Mouse (Mus musculus) forebrain, embryonic 16.5 days (tissue): Measurements from ENCODE around the gene Iqcf4. TPM values are rescaled to one million over a fixed set of nuclear protein-coding genes. Genes with fewer than 3 reads are reported as not detected.

ENCODE experiments used
- ATAC-seq: fragments of 200-750 bp; cut with Nextera tagmentation; 2 replicates; pipeline ENCODE4 v1.8.0; 2017; ENCODE audit warnings: mild to moderate bottlenecking, moderate library complexity
- H3K27ac ChIP-seq: fragments of 300-500 bp; sonication (generic); 2 replicates; pipeline ENCODE4 v1.5.1; 2014; ENCODE audit warnings: low read length, control low read depth
- H3K27me3 ChIP-seq: fragments of 300-500 bp; sonication (generic); replicated peaks from 2 replicates; pipeline ENCODE4 v1.6.1; 2014; ENCODE audit warnings: low read length; ENCODE audit not compliant: control insufficient read depth, insufficient read depth
- H3K36me3 ChIP-seq: fragments of 300-500 bp; sonication (generic); 2 replicates; pipeline ENCODE4 v1.6.1; 2014; ENCODE audit not compliant: control insufficient read depth, insufficient read depth
- H3K4me1 ChIP-seq: fragments of 300-500 bp; sonication (generic); replicated peaks from 2 replicates; pipeline ENCODE4 v1.6.1; 2014; ENCODE audit warnings: low read length; ENCODE audit not compliant: control insufficient read depth, insufficient read depth
- H3K4me2 ChIP-seq: fragments of 300-500 bp; sonication (generic); 2 replicates; pipeline ENCODE4 v1.6.1; 2014; ENCODE audit warnings: mild to moderate bottlenecking, low read length, control low read depth
- H3K4me3 ChIP-seq: fragments of 300-500 bp; sonication (generic); replicated peaks from 2 replicates; pipeline ENCODE4 v1.5.1; 2014; ENCODE audit warnings: mild to moderate bottlenecking, low read length, control low read depth
- H3K9ac ChIP-seq: fragments of 300-500 bp; sonication (generic); replicated peaks from 2 replicates; pipeline ENCODE4 v1.6.1; 2014; ENCODE audit warnings: low read depth, low read length, control low read depth
- H3K9me3 ChIP-seq: fragments of 300-500 bp; sonication (generic); 2 replicates; pipeline ENCODE4 v1.6.1; 2016; ENCODE audit warnings: low read length; ENCODE audit not compliant: control insufficient read depth
- WGBS: fragments of 180-500 bp; shearing (Covaris S2); extraction: QIAGEN DNeasy Blood & Tissue Kit; methylation state at CpG from one replicate; pipeline ENCODE4 v1.1.7; 2014; 5-methylcytosine and 5-hydroxymethylcytosine counted together
- polyA plus RNA-seq: library from polyadenylated mRNA; unstranded; fragments of >200 nt; fragmentation: Nextera tagmentation; extraction: Ambion mirVana; gene quantifications from 2 replicates; pipeline ENCODE4 v1.2.1, GENCODE M21; 2015

Iqcf4 gene
- polyA plus RNA-seq, 1 experiment from 2014 or later: not detected

GRCm38 (mm10) chr9:106592158-106592557 is 21.4 kb upstream of the Iqcf4 start:
- Histone ChIP-seq H3K9ac (no peak overlapping the region), H3K27me3 (no peaks in the 10 kb centered on the region), H3K36me3 (no peaks in the 10 kb centered on the region), H3K4me1 (no peaks in the 10 kb centered on the region), H3K4me2 (no peak overlapping the region), H3K9me3 (no peaks in the 10 kb centered on the region), H3K4me3 (no peak overlapping the region), H3K27ac (no peak overlapping the region)
- 88% methylated on average over 5 of the region's 5 CpGs for WGBS
- no peak for ATAC-seq

- no peaks in the 10 kb centered on the region for H3K36me3 ChIP-seq
Measured at GRCm38 (mm10) chr9:106582552-106582951, 11.8 kb upstream of the Iqcf4 start.

GRCm38 (mm10) chr9:106580016-106580415 is 9.2 kb upstream of the Iqcf4 start:
- Histone ChIP-seq H3K4me1 (no peaks in the 10 kb centered on the region), H3K4me2 (no peak overlapping the region), H3K36me3 (no peaks in the 10 kb centered on the region), H3K9me3 (no peaks in the 10 kb centered on the region), H3K27ac (no peak overlapping the region), H3K4me3 (no peak overlapping the region), H3K9ac (no peak overlapping the region), H3K27me3 (no peaks in the 10 kb centered on the region)
- 89% methylated on average over 7 of the region's 7 CpGs for WGBS
- ATAC-seq: no peak

More at GRCm38 (mm10) chr9:106582552-106582951, 11.8 kb upstream of the Iqcf4 start:
- Histone ChIP-seq H3K27me3 (no peaks in the 10 kb centered on the region), H3K27ac (no peak overlapping the region), H3K9ac (no peak overlapping the region), H3K9me3 (no peaks in the 10 kb centered on the region), H3K4me1 (no peaks in the 10 kb centered on the region), H3K4me2 (no peak overlapping the region), H3K4me3 (no peak overlapping the region)
- no peak for ATAC-seq
- 83% methylated on average over 1 of the region's 1 CpGs for WGBS

DNA sequence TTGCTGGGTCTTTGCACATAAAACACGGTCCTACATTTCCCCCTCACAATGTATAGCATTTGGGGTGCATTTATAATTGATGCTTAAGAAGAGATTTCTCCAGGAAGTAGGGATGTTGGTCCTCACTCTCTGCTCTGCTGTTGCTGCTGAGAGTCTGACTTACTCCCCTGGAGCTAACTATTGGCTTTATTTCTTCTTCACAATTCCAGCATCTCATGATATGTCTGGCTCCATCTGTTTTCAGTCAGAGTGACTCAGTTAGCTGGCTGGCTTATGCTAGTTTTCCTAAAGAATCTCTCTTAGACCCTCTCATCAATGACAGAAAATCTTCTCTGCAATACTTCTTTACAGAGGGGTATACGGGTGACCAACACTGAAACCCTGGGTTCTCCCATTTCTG is 5.3 kb upstream of the Iqcf4 start:
- 81% methylated on average over 2 of the region's 2 CpGs for WGBS
- Histone ChIP-seq H3K4me3 (no peak overlapping the region), H3K27me3 (no peaks in the 10 kb centered on the region), H3K9ac (no peak overlapping the region), H3K36me3 (no peaks in the 10 kb centered on the region), H3K4me1 (no peaks in the 10 kb centered on the region), H3K9me3 (no peaks in the 10 kb centered on the region), H3K27ac (no peak overlapping the region), H3K4me2 (no peak overlapping the region)
- ATAC-seq: no peak

DNA sequence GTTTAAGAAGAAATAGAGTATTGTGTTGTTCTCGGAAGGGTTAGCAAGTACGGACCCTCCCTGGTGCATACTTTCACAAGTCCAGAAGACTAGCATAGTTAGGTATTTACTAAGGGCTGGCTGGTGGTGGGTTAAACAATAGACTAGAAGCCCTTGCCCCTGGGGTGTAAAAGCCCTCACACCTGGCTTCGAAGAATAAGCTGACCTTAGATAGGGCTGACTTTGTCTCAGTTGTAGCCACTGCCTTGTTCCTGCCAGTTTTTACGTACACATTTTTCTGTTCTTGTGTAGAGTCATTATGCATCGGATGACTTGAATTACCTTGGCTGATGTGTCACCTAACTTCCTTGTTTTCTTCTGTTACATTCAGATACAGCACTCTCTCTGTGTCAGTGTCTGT is 2.6 kb upstream of the Iqcf4 start:
- H3K4me1 ChIP-seq: no peaks in the 10 kb centered on the region
- H3K9ac ChIP-seq: no peak overlapping the region
- H3K4me3 ChIP-seq: no peak overlapping the region
- WGBS: 82% methylated on average over 5 of the region's 5 CpGs
- ATAC-seq: no peak
- no peaks in the 10 kb centered on the region for H3K36me3 ChIP-seq
- no peak overlapping the region for H3K27ac ChIP-seq
- H3K4me2 ChIP-seq: no peak overlapping the region
- H3K9me3 ChIP-seq: no peaks in the 10 kb centered on the region
- H3K27me3 ChIP-seq: no peaks in the 10 kb centered on the region

- Histone ChIP-seq H3K27ac (no peak overlapping the region), H3K4me2 (no peak overlapping the region), H3K9me3 (no peaks in the 10 kb centered on the region), H3K4me1 (no peaks in the 10 kb centered on the region), H3K36me3 (no peaks in the 10 kb centered on the region), H3K4me3 (no peak overlapping the region), H3K9ac (no peak overlapping the region), H3K27me3 (no peaks in the 10 kb centered on the region)
- WGBS: 94% methylated on average over 2 of the region's 2 CpGs
- ATAC-seq: no peak
Measured at GRCm38 (mm10) chr9:106572186-106572585, 1.4 kb upstream of the Iqcf4 start.

DNA sequence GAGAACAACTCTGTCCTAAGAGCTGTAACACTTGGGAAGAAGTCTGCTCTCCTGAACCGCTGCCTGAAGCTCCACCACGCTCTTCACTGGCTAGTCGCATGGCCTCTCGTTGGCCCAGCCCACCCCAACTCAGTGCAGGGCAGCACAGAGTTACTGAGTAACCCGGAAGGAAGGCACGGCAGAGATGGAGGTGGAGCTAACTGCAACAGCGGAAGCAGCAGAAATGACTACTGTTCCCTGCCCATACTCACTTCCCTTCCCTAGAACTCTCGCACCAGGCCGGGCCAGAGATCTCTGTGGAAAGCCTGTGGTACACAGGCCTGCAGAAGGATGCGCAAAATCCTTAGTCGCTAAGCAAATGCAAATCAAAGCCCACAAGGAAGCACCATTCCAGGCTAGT is 4.4 kb downstream of the Iqcf4 start:
- H3K4me1 ChIP-seq: no peaks in the 10 kb centered on the region
- no peaks in the 10 kb centered on the region for H3K36me3 ChIP-seq
- no peak overlapping the region for H3K9ac ChIP-seq
- no peak overlapping the region for H3K4me3 ChIP-seq
- ATAC-seq: no peak
- H3K4me2 ChIP-seq: no peak overlapping the region
- no peaks in the 10 kb centered on the region for H3K9me3 ChIP-seq
- H3K27me3 ChIP-seq: no peaks in the 10 kb centered on the region
- 68% methylated on average over 11 of the region's 11 CpGs for WGBS
- no peak overlapping the region for H3K27ac ChIP-seq

- Histone ChIP-seq H3K27ac (no peak overlapping the region), H3K36me3 (no peaks in the 10 kb centered on the region), H3K4me2 (no peak overlapping the region), H3K4me1 (no peaks in the 10 kb centered on the region), H3K9ac (no peak overlapping the region), H3K27me3 (no peaks in the 10 kb centered on the region), H3K9me3 (no peaks in the 10 kb centered on the region), H3K4me3 (no peak overlapping the region)
- WGBS: 76% methylated on average over 8 of the region's 8 CpGs
- ATAC-seq: no peak
Measured at GRCm38 (mm10) chr9:106564025-106564424, 6.8 kb downstream of the Iqcf4 start.

DNA sequence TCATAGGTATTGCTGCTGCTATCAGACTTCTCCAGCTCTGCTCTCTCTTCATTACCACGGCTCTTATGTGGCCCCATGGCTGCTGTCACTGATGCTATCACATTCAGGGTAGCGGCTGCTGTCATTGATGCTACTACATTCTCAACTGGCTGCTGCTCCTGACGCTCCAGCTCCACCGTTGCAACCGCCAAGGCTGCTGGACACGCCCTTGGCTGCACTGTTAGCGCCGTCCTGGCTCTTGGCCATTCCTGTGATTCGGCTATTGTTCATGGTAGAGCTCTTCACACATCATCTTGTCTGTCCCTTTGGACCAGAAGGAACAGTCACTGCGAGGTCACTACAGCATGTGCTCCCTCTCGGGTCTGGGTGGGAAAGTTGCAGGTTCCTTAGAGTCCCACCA is 8.5 kb downstream of the Iqcf4 start:
- 94% methylated on average over 11 of the region's 11 CpGs for WGBS
- Histone ChIP-seq H3K4me1 (no peaks in the 10 kb centered on the region), H3K36me3 (no peaks in the 10 kb centered on the region), H3K27me3 (no peaks in the 10 kb centered on the region), H3K9me3 (no peaks in the 10 kb centered on the region), H3K9ac (no peak overlapping the region), H3K4me3 (no peak overlapping the region), H3K27ac (no peak overlapping the region), H3K4me2 (no peak overlapping the region)
- ATAC-seq: no peak

GRCm38 (mm10) chr9:106561531-106561930 is 9.3 kb downstream of the Iqcf4 start, which contains the start of gene Iqcf3:
Gene Iqcf3, minus strand, starts transcription at chr9:106561631.
- Histone ChIP-seq H3K27me3 (no peaks in the 10 kb centered on the region), H3K27ac (no peak within 1 kb of the TSS), H3K4me3 (no peak within 1 kb of the TSS), H3K4me2 (no peak within 1 kb of the TSS), H3K36me3 (no peaks in the 10 kb centered on the region), H3K4me1 (no peaks in the 10 kb centered on the region), H3K9ac (no peak within 1 kb of the TSS), H3K9me3 (no peaks in the 10 kb centered on the region)
- 90% methylated on average over 5 of the region's 5 CpGs for WGBS
- no peak for ATAC-seq
